Mouse (Mus musculus) megakaryocyte, embryonic 14.5 days (primary cell): Measurements from ENCODE around the gene Phf13.

ENCODE experiments used
- FLI1 ChIP-seq: IDR thresholded peaks from 2 replicates; pipeline ENCODE4 v1.6.1; 2012; ENCODE audit warnings: low read length, inconsistent platforms, mixed read lengths
- GATA1 ChIP-seq: IDR thresholded peaks from 3 replicates; pipeline ENCODE4 v1.6.1; 2012; ENCODE audit warnings: mixed read lengths, low read length, inconsistent platforms, borderline replicate concordance

- TF ChIP-seq GATA1 (no peak), FLI1 (no peak)
Measured at GRCm38 (mm10) chr4:152038225-152038984, 42.3 kb upstream of the Phf13 start, which contains the start of gene Tas1r1.
